Mouse (Mus musculus): Measurements from ENCODE around the gene Inpp5f. TPM values are rescaled to one million over a fixed set of nuclear protein-coding genes. Genes with fewer than 3 reads are reported as not detected.
"Not testable (repeated sequence)": the region's sequence is repeated elsewhere in the genome, so short reads cannot be mapped to it uniquely, and the experiment has no call there.

The Inpp5f gene
- polyA plus RNA-seq, 1 experiment from 2014 or later = 97.5 TPM

GRCm38 (mm10) chr7:128689347-128689746 lies 78.2 kb downstream of the Inpp5f start:
- 68% methylated on average over 8 of the region's 8 CpGs for WGBS
- H3K27ac ChIP-seq (ENCODE audit: low read depth, low read length) = no peak overlapping the region
- DNase-seq (ENCODE audit: low spot score) = no peak
- peaks cover 5% of the 10 kb centered on the region for H3K36me3 ChIP-seq (ENCODE audit: control insufficient read depth, insufficient read depth, low read length)
- ATAC-seq (ENCODE audit: insufficient read depth, low FRiP score, low TSS enrichment) = no peak
- H3K4me3 ChIP-seq (ENCODE audit: low read depth, low read length) = peak overlapping the region; percentile 38
- no peaks in the 10 kb centered on the region for H3K4me1 ChIP-seq (ENCODE audit: control insufficient read depth, insufficient read depth, low read length)
- H3K4me2 ChIP-seq (ENCODE audit: low read depth) = peak overlapping the region; percentile 50; the same call in 1 of the 2 replicates
- H3K27me3 ChIP-seq (ENCODE audit: control insufficient read depth, insufficient read depth, low read length) = no peaks in the 10 kb centered on the region
- no peak overlapping the region for H3K9ac ChIP-seq (ENCODE audit: low read length)
- peaks cover 3% of the 10 kb centered on the region for H3K9me3 ChIP-seq (ENCODE audit: control insufficient read depth, low read length)

- H3K27ac ChIP-seq (ENCODE audit: low read depth, low read length) = no peak overlapping the region
- H3K4me2 ChIP-seq (ENCODE audit: low read depth) = no peak overlapping the region
- 12% methylated on average over 7 of the region's 7 CpGs for whole genome bisulfite sequencing
- H3K4me3 ChIP-seq (ENCODE audit: low read depth, low read length) = 0 out of 2 replicates have a peak overlapping the region, but pooled peaks have one; percentile 9
- H3K9me3 ChIP-seq (ENCODE audit: control insufficient read depth, low read length) = peaks cover 3% of the 10 kb centered on the region
- DNase-seq (ENCODE audit: low spot score) (peak; percentile 89), ATAC-seq (ENCODE audit: insufficient read depth, low FRiP score, low TSS enrichment) (peak; percentile 57; the same call in 1 of the 2 replicates)
- peaks cover 5% of the 10 kb centered on the region for H3K36me3 ChIP-seq (ENCODE audit: control insufficient read depth, insufficient read depth, low read length)
- H3K9ac ChIP-seq (ENCODE audit: low read length) = no peak overlapping the region
- H3K27me3 ChIP-seq (ENCODE audit: control insufficient read depth, insufficient read depth, low read length) = no peaks in the 10 kb centered on the region
- no peaks in the 10 kb centered on the region for H3K4me1 ChIP-seq (ENCODE audit: control insufficient read depth, insufficient read depth, low read length)
Observed at GRCm38 (mm10) chr7:128690070-128690469, 78.9 kb downstream of the Inpp5f start.

- Histone ChIP-seq H3K27ac (ENCODE audit: low read depth, low read length) (0 out of 2 replicates have a peak overlapping the region, but pooled peaks have one; percentile 5), H3K36me3 (ENCODE audit: control insufficient read depth, insufficient read depth, low read length) (peaks cover 2% of the 10 kb centered on the region; the same call in 1 of the 2 replicates), H3K4me3 (ENCODE audit: low read depth, low read length) (peak overlapping the region; percentile 9), H3K27me3 (ENCODE audit: control insufficient read depth, insufficient read depth, low read length) (no peaks in the 10 kb centered on the region), H3K4me1 (ENCODE audit: control insufficient read depth, insufficient read depth, low read length) (no peaks in the 10 kb centered on the region), H3K9me3 (ENCODE audit: control insufficient read depth, low read length) (peaks cover 3% of the 10 kb centered on the region), H3K9ac (ENCODE audit: low read length) (no peak overlapping the region), H3K4me2 (ENCODE audit: low read depth) (peak overlapping the region; percentile 14)
- ATAC-seq (ENCODE audit: insufficient read depth, low FRiP score, low TSS enrichment) = peak; percentile 45; the same call in 1 of the 2 replicates
- DNase-seq (ENCODE audit: low spot score) = peak; percentile 52
- 39% methylated on average over 7 of the region's 7 CpGs for WGBS
Observed at GRCm38 (mm10) chr7:128690796-128691195, 79.7 kb downstream of the Inpp5f start.

- Histone ChIP-seq H3K9ac (ENCODE audit: low read length) (no peak overlapping the region), H3K4me1 (ENCODE audit: control insufficient read depth, insufficient read depth, low read length) (no peaks in the 10 kb centered on the region), H3K27me3 (ENCODE audit: control insufficient read depth, insufficient read depth, low read length) (no peaks in the 10 kb centered on the region), H3K27ac (ENCODE audit: low read depth, low read length) (no peak overlapping the region), H3K9me3 (ENCODE audit: control insufficient read depth, low read length) (peaks cover 3% of the 10 kb centered on the region), H3K4me2 (ENCODE audit: low read depth) (no peak overlapping the region), H3K36me3 (ENCODE audit: control insufficient read depth, insufficient read depth, low read length) (peaks cover 2% of the 10 kb centered on the region; the same call in 1 of the 2 replicates), H3K4me3 (ENCODE audit: low read depth, low read length) (no peak overlapping the region)
- DNase-seq (ENCODE audit: low spot score) (no peak), ATAC-seq (ENCODE audit: insufficient read depth, low FRiP score, low TSS enrichment) (no peak)
- WGBS = 93% methylated on average over 7 of the region's 7 CpGs
Observed at GRCm38 (mm10) chr7:128692163-128692562, 81.0 kb downstream of the Inpp5f start.

GRCm38 (mm10) chr7:128694848-128695247 lies 83.7 kb downstream of the Inpp5f start:
- ATAC-seq (ENCODE audit: insufficient read depth, low FRiP score, low TSS enrichment) (no peak), DNase-seq (ENCODE audit: low spot score) (no peak)
- no peaks in the 10 kb centered on the region for H3K4me1 ChIP-seq (ENCODE audit: control insufficient read depth, insufficient read depth, low read length)
- no peak overlapping the region for H3K9ac ChIP-seq (ENCODE audit: low read length)
- H3K36me3 ChIP-seq (ENCODE audit: control insufficient read depth, insufficient read depth, low read length) = peaks cover 4% of the 10 kb centered on the region; the same call in 1 of the 2 replicates
- no peak overlapping the region for H3K4me2 ChIP-seq (ENCODE audit: low read depth)
- 89% methylated on average over 10 of the region's 10 CpGs for WGBS
- H3K4me3 ChIP-seq (ENCODE audit: low read depth, low read length) = no peak overlapping the region
- no peak overlapping the region for H3K27ac ChIP-seq (ENCODE audit: low read depth, low read length)
- no peaks in the 10 kb centered on the region for H3K9me3 ChIP-seq (ENCODE audit: control insufficient read depth, low read length)
- no peaks in the 10 kb centered on the region for H3K27me3 ChIP-seq (ENCODE audit: control insufficient read depth, insufficient read depth, low read length)

- H3K9ac ChIP-seq (ENCODE audit: low read length); ATAC-seq (ENCODE audit: insufficient read depth, low FRiP score, low TSS enrichment); H3K4me2 ChIP-seq (ENCODE audit: low read depth); H3K27me3 ChIP-seq (ENCODE audit: control insufficient read depth, insufficient read depth, low read length); H3K4me3 ChIP-seq (ENCODE audit: low read depth, low read length); H3K27ac ChIP-seq (ENCODE audit: low read depth, low read length); H3K4me1 ChIP-seq (ENCODE audit: control insufficient read depth, insufficient read depth, low read length); H3K9me3 ChIP-seq (ENCODE audit: control insufficient read depth, low read length); DNase-seq (ENCODE audit: low spot score): not testable (repeated sequence)
- WGBS = 94% methylated on average over 6 of the region's 6 CpGs
- peaks cover 14% of the 10 kb centered on the region for H3K36me3 ChIP-seq (ENCODE audit: control insufficient read depth, insufficient read depth, low read length)
Observed at GRCm38 (mm10) chr7:128699959-128700358, 88.8 kb downstream of the Inpp5f start.

GRCm38 (mm10) chr7:128705735-128706134 lies 94.6 kb downstream of the Inpp5f start:
- H3K27ac ChIP-seq (ENCODE audit: low read depth, low read length) = no peak overlapping the region
- no peaks in the 10 kb centered on the region for H3K4me1 ChIP-seq (ENCODE audit: control insufficient read depth, insufficient read depth, low read length)
- H3K9ac ChIP-seq (ENCODE audit: low read length) = no peak overlapping the region
- H3K9me3 ChIP-seq (ENCODE audit: control insufficient read depth, low read length) = no peaks in the 10 kb centered on the region
- H3K4me2 ChIP-seq (ENCODE audit: low read depth) = no peak overlapping the region
- ATAC-seq (ENCODE audit: insufficient read depth, low FRiP score, low TSS enrichment) = 0 out of 2 replicates have a peak, but pooled peaks have one; percentile 20
- H3K4me3 ChIP-seq (ENCODE audit: low read depth, low read length) = no peak overlapping the region
- 31% methylated on average over 4 of the region's 4 CpGs for WGBS
- no peaks in the 10 kb centered on the region for H3K27me3 ChIP-seq (ENCODE audit: control insufficient read depth, insufficient read depth, low read length)
- peak; percentile 76 for DNase-seq (ENCODE audit: low spot score)
- H3K36me3 ChIP-seq (ENCODE audit: control insufficient read depth, insufficient read depth, low read length) = peaks cover 20% of the 10 kb centered on the region

- H3K36me3 ChIP-seq (ENCODE audit: control insufficient read depth, insufficient read depth, low read length) = peaks cover 14% of the 10 kb centered on the region
- no peak overlapping the region for H3K27ac ChIP-seq (ENCODE audit: low read depth, low read length)
- no peak overlapping the region for H3K4me2 ChIP-seq (ENCODE audit: low read depth)
- no peaks in the 10 kb centered on the region for H3K9me3 ChIP-seq (ENCODE audit: control insufficient read depth, low read length)
- no peaks in the 10 kb centered on the region for H3K4me1 ChIP-seq (ENCODE audit: control insufficient read depth, insufficient read depth, low read length)
- H3K27me3 ChIP-seq (ENCODE audit: control insufficient read depth, insufficient read depth, low read length) = no peaks in the 10 kb centered on the region
- no peak for DNase-seq (ENCODE audit: low spot score)
- ATAC-seq (ENCODE audit: insufficient read depth, low FRiP score, low TSS enrichment) = no peak
- H3K4me3 ChIP-seq (ENCODE audit: low read depth, low read length) = no peak overlapping the region
- H3K9ac ChIP-seq (ENCODE audit: low read length) = no peak overlapping the region
- WGBS = 79% methylated on average over 4 of the region's 4 CpGs
Observed at GRCm38 (mm10) chr7:128717991-128718390, 106.9 kb downstream of the Inpp5f start.

GRCm38 (mm10) chr7:128724761-128725160 lies 113.6 kb downstream of the Inpp5f start:
- peak; percentile 53 for DNase-seq (ENCODE audit: low spot score)
- ATAC-seq (ENCODE audit: insufficient read depth, low FRiP score, low TSS enrichment) = no peak

More at GRCm38 (mm10) chr7:128724761-128725160, 113.6 kb downstream of the Inpp5f start:
- Histone ChIP-seq H3K36me3 (ENCODE audit: control insufficient read depth, insufficient read depth, low read length) (0 out of 2 replicates have a peak, but pooled peaks cover 2% of the 10 kb centered on the region), H3K4me2 (ENCODE audit: low read depth) (no peak overlapping the region), H3K9me3 (ENCODE audit: control insufficient read depth, low read length) (no peaks in the 10 kb centered on the region), H3K4me1 (ENCODE audit: control insufficient read depth, insufficient read depth, low read length) (no peaks in the 10 kb centered on the region; the same call in 1 of the 2 replicates), H3K9ac (ENCODE audit: low read length) (no peak overlapping the region), H3K27me3 (ENCODE audit: control insufficient read depth, insufficient read depth, low read length) (no peaks in the 10 kb centered on the region), H3K27ac (ENCODE audit: low read depth, low read length) (no peak overlapping the region), H3K4me3 (ENCODE audit: low read depth, low read length) (no peak overlapping the region)
- WGBS = 58% methylated on average over 4 of the region's 4 CpGs
